Comparison of ENCODE assay signal across 8 mouse cellular contexts in the genomic region with DNA sequence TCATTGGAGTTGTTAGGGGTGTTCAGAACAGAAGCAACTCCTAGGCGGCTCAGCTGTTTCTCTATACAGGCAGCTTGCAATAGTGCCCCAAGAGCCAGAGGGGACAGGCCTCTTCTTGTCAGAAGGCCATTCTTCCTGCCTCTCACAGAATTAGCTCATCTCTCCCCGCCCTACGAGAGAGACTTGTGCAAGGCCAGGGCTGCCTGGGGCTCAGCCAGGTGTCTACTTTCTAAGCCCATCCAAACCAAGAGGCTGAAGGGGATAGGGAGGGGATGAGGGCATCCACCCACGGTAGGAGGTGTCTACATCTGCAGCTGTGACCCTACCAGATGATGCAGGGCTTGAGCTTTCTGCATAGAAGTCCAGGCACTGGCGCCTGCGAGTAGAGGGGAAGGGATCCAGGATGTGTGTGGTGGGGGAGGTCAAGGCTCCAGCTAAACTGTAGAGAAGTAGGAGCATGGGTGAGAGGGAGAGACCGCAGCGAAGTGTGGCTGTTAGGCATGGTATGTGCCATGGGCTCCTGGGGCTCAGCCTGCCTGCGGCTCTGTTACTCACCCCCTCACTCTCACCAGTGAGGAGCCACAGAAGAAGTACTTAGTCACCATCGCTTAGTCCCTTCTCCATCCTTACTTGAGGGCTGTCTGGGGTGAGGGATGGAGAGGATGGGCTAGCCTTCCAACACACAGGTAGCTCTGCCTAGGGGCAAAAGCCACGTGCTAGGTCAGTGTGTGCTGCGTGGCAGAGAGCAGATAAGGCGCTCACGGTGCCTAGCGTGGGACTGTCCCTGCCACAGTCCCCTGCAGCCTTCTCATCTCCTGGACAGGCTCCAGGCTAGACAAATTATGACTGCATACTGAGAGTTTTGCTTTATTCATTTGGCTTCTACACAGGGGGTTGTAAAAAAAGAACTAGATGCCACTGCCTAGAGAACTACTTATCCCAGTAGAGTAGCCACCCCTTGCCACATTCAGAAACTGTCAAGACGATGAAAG.
A peak's percentile ranks its signal among the peaks of the same experiment; 100 is the strongest.
DNase-seq lines count a peak whose midpoint lies in the region; ATAC-seq and TF ChIP-seq lines count a peak whose summit lies in the region.

No protein-coding gene starts in this region.

- no peak for ATAC-seq in forebrain, embryonic 13.5 days
- ATAC-seq in hindbrain, embryonic 15.5 days (ENCODE audit: low FRiP score, low read depth): no peak
- ATAC-seq in CD4-positive, CD25-positive, alpha-beta regulatory T cell, adult 4 months: no peak

- peak overlapping the region; percentile 34; the same call in 1 of the 2 replicates for H3K9ac ChIP-seq in forebrain, embryonic 13.5 days
- no peak overlapping the region for H3K9ac ChIP-seq in hindbrain, embryonic 15.5 days

- no peak overlapping the region for H3K4me2 ChIP-seq in forebrain, embryonic 13.5 days
- H3K4me2 ChIP-seq in hindbrain, embryonic 15.5 days: no peak overlapping the region
- H3K4me2 ChIP-seq in myocyte (ENCODE audit: low read depth): peak overlapping the region; percentile 66

- no peaks in the 10 kb centered on the region for H3K79me2 ChIP-seq in myocyte (ENCODE audit: control insufficient read depth, insufficient read depth)

- no peaks in the 10 kb centered on the region for H3K9me3 ChIP-seq in forebrain, embryonic 13.5 days (replicated peaks)
- no peaks in the 10 kb centered on the region for H3K9me3 ChIP-seq in hindbrain, embryonic 15.5 days

- 64% methylated on average over 16 of the region's 16 CpGs for WGBS in forebrain, embryonic 13.5 days
- WGBS in hindbrain, embryonic 15.5 days: 43% methylated on average over 16 of the region's 16 CpGs

- no peak for DNase-seq in left cerebral cortex, adult 2 months (ENCODE audit: extremely low spot score in 1 of 2, low spot score in 2 of 2)
- no peak for DNase-seq in left cerebral cortex, postnatal 36 days (ENCODE audit: low spot score in 2 of 2)
- DNase-seq in brain, embryonic 14.5 days (ENCODE audit: low read depth): peak; percentile 77
- DNase-seq in thymus, postnatal 25 days: no peak

- peaks cover 89% of the 10 kb centered on the region for H3K4me1 ChIP-seq in forebrain, embryonic 13.5 days
- peaks cover 86% of the 10 kb centered on the region for H3K4me1 ChIP-seq in hindbrain, embryonic 15.5 days (replicated peaks)

- H3K4me3 ChIP-seq in left cerebral cortex, adult 2 months: no peak overlapping the region
- no peak overlapping the region for H3K4me3 ChIP-seq in forebrain, embryonic 13.5 days
- H3K4me3 ChIP-seq in hindbrain, embryonic 15.5 days: no peak overlapping the region
- no peak overlapping the region for H3K4me3 ChIP-seq in myocyte

- TF ChIP-seq POLR2A in brain, embryonic 14.5 days (IDR thresholded peaks at IDR 0.05; ENCODE audit: borderline replicate concordance, extremely low read depth, insufficient read depth, insufficient read length, poor library complexity, severe bottlenecking): no peak
- peak; percentile 27 for TF ChIP-seq POLR2A in myocyte (IDR thresholded peaks at IDR 0.05; ENCODE audit: insufficient read length, low read depth)

- H3K36me3 ChIP-seq in forebrain, embryonic 13.5 days (ENCODE audit: poor library complexity, severe bottlenecking): peaks cover 39% of the 10 kb centered on the region
- H3K36me3 ChIP-seq in hindbrain, embryonic 15.5 days: no peaks in the 10 kb centered on the region
- H3K36me3 ChIP-seq in myocyte (ENCODE audit: control insufficient read depth, insufficient read depth): peaks cover 6% of the 10 kb centered on the region

- TF ChIP-seq CTCF in left cerebral cortex, adult 2 months (IDR thresholded peaks at IDR 0.05): no peak
- TF ChIP-seq CTCF in brain, embryonic 14.5 days (IDR thresholded peaks at IDR 0.05; ENCODE audit: borderline replicate concordance, extremely low read depth, insufficient read depth, insufficient read length): no peak

- H3ac ChIP-seq in myocyte (ENCODE audit: control insufficient read depth, insufficient read length): no peak overlapping the region

- H3K27me3 ChIP-seq in forebrain, embryonic 13.5 days: no peaks in the 10 kb centered on the region
- no peaks in the 10 kb centered on the region for H3K27me3 ChIP-seq in hindbrain, embryonic 15.5 days
- no peaks in the 10 kb centered on the region for H3K27me3 ChIP-seq in myocyte (ENCODE audit: control insufficient read depth, insufficient read depth, insufficient read length)

- peak overlapping the region; percentile 53 for H3K27ac ChIP-seq in left cerebral cortex, adult 2 months
- H3K27ac ChIP-seq in forebrain, embryonic 13.5 days: peak overlapping the region; percentile 99
- H3K27ac ChIP-seq in hindbrain, embryonic 15.5 days (replicated peaks): peak overlapping the region; percentile 99

- intact Hi-C loops in left cerebral cortex, adult 2 months (cut with DNase I): no loop called here
- intact Hi-C loops in left cerebral cortex, postnatal 36 days (cut with DNase I): no loop called here

TF ChIP-seq in myocyte, 11 proteins besides CTCF, POLR2A, EP300 and RAD21:
- TF ChIP-seq POLR2AphosphoS2 (IDR thresholded peaks at IDR 0.05; ENCODE audit: insufficient read length, low read depth): peak; percentile 27
- TF ChIP-seq CEBPB (IDR thresholded peaks at IDR 0.05; ENCODE audit: insufficient read depth, poor library complexity, severe bottlenecking): peak; percentile 54; the same call in 1 of the 2 replicates
- TF ChIP-seq MYOD1 (IDR thresholded peaks at IDR 0.05; ENCODE audit: control insufficient read depth in 1 of 3, insufficient read length in 2 of 3, low read depth in 2 of 3): peak in 2 of 3 experiments; percentile 13 to 35
- TF ChIP-seq MYOG (IDR thresholded peaks at IDR 0.05; ENCODE audit: control insufficient read depth in 1 of 3, insufficient read depth in 1 of 3, insufficient read length in 2 of 3, low read depth in 2 of 3): no peak
- no peak for TF ChIP-seq TCF3 (IDR thresholded peaks at IDR 0.05; ENCODE audit: insufficient read length, low read depth)
- no peak for TF ChIP-seq MAX (IDR thresholded peaks at IDR 0.05; ENCODE audit: low read depth)
- no peak for TF ChIP-seq USF1 (IDR thresholded peaks at IDR 0.05; ENCODE audit: low read depth)
